Mouse (Mus musculus): ENCODE measurements around the gene Atg16l2. TPM values are rescaled to one million over a fixed set of nuclear protein-coding genes. Genes with fewer than 3 reads are reported as not detected.
A peak's percentile ranks its signal among the peaks of the same experiment; 100 is the strongest.

Atg16l2 gene
- total and polyA plus RNA-seq, 3 experiments: 7.9 to 8.8 TPM; not detected in 1

GRCm38 (mm10) chr7:101347767-101348270 lies 45.8 kb upstream of the Atg16l2 start, which contains the start of gene Arap1 (continued):
- peak; percentile 97 for TF ChIP-seq USF1 (IDR thresholded peaks at IDR 0.05; ENCODE audit: low read depth, low read length)
- no peak for TF ChIP-seq MEF2A (IDR thresholded peaks at IDR 0.05; ENCODE audit: extremely low read depth, insufficient replicate concordance, low read depth, low read length, poor library complexity, severe bottlenecking)
- peak in 1 of 2 experiments; percentile 82; a peak in 3 of 4 replicates for TF ChIP-seq USF2 (IDR thresholded peaks at IDR 0.05; ENCODE audit: borderline replicate concordance in 1 of 2, insufficient read depth in 1 of 2, low read depth in 1 of 2, low read length in 2 of 2)
- TF ChIP-seq MYB (IDR thresholded peaks at IDR 0.05; ENCODE audit: low read depth, low read length): no peak
- TF ChIP-seq ZKSCAN1 (IDR thresholded peaks at IDR 0.05; ENCODE audit: low read depth, low read length): no peak
- no peak for TF ChIP-seq JUND (IDR thresholded peaks at IDR 0.05; ENCODE audit: low read depth, low read length)
- no peak for TF ChIP-seq ZC3H11A (IDR thresholded peaks at IDR 0.05; ENCODE audit: low read depth, low read length)
- no peak for TF ChIP-seq CHD1 (IDR thresholded peaks at IDR 0.05; ENCODE audit: low read depth, low read length)
- TF ChIP-seq MAZ (IDR thresholded peaks at IDR 0.05; ENCODE audit: low read depth, low read length): peak; percentile 42; the same call in 1 of the 2 replicates
- TF ChIP-seq NRF1 (IDR thresholded peaks at IDR 0.05; ENCODE audit: insufficient read depth, low read depth, low read length, poor library complexity, severe bottlenecking): no peak
- peak; percentile 94 for TF ChIP-seq MXI1 (IDR thresholded peaks at IDR 0.05; ENCODE audit: low read depth, low read length)
- TF ChIP-seq CTCF (IDR thresholded peaks at IDR 0.05 in 2 of 3, conservative IDR thresholded peaks at IDR 0.05 in 1 of 3; ENCODE audit: control insufficient read depth in 1 of 3, insufficient read depth in 1 of 3, low read depth in 2 of 3, low read length in 3 of 3, poor library complexity in 1 of 3, severe bottlenecking in 1 of 3): no peak
- no peak for TF ChIP-seq UBTF (IDR thresholded peaks at IDR 0.05; ENCODE audit: borderline replicate concordance, insufficient read depth, low read depth, low read length)
- no peak for TF ChIP-seq CHD2 (IDR thresholded peaks at IDR 0.05; ENCODE audit: low read length)
- TF ChIP-seq BHLHE40 (IDR thresholded peaks at IDR 0.05; ENCODE audit: borderline replicate concordance, low read depth, low read length): no peak
- TF ChIP-seq HCFC1 (IDR thresholded peaks at IDR 0.05; ENCODE audit: low read depth, low read length): peak; percentile 31; the same call in 1 of the 2 replicates
- TF ChIP-seq NELFE (IDR thresholded peaks at IDR 0.05; ENCODE audit: low read depth, low read length): peak; percentile 62; the same call in 1 of the 2 replicates
- peak; percentile 80 for TF ChIP-seq SIN3A (IDR thresholded peaks at IDR 0.05; ENCODE audit: low read length)

DNA sequence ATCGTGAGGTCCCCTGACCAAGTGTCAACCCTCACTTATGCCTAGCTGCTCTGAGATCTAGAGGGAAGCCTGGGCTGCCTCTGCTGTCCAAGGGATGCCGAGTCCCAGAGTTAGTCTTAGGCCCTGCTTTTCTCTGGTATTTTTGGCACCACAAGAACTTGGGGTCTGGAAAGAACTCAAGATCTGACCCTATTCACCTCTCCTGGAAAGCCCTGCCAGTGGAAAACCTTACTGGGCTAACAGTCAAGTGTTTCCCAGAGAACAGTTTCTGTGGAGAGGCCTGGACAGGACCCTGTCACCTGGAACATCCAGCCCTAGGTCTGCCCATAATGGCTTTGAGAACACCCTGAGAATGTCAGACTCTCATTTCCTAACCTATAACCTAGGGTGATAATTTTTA lies 44.9 kb upstream of the Atg16l2 start:
- Histone ChIP-seq H3K36me3 (ENCODE audit: control insufficient read depth in 1 of 2, insufficient read depth in 2 of 2, low read length in 2 of 2) (no peaks in the 10 kb centered on the region; a peak in 1 of 4 replicates), H3K4me1 (ENCODE audit: control insufficient read depth in 1 of 2, insufficient read depth in 2 of 2, low read length in 2 of 2) (peaks cover 2 to 9% of the 10 kb centered on the region in 2 experiments; a peak in 2 of 4 replicates), H3K79me2 (ENCODE audit: control insufficient read depth, insufficient read depth, low read length, poor library complexity) (peaks cover 8% of the 10 kb centered on the region), H3K4me3 (ENCODE audit: control insufficient read depth in 1 of 2, insufficient read depth in 1 of 2, low read depth in 2 of 2, low read length in 2 of 2) (no peak overlapping the region), H3K27ac (ENCODE audit: control insufficient read depth, low read depth, low read length) (no peak overlapping the region), H3K27me3 (ENCODE audit: control insufficient read depth in 1 of 2, insufficient read depth in 2 of 2, low read length in 2 of 2) (no peaks in the 10 kb centered on the region), H3K9ac (ENCODE audit: control insufficient read depth, low read depth, low read length, poor library complexity, severe bottlenecking) (no peak overlapping the region), H3K9me3 (replicated peaks; ENCODE audit: insufficient read depth, low read length) (no peaks in the 10 kb centered on the region)
- no peak for DNase-seq (ENCODE audit: low read depth, low spot score)
- no peak for TF ChIP-seq EP300 (IDR thresholded peaks at IDR 0.05; ENCODE audit: low read depth in 1 of 2, low read length in 2 of 2)
- TF ChIP-seq CTCF (IDR thresholded peaks at IDR 0.05 in 2 of 3, conservative IDR thresholded peaks at IDR 0.05 in 1 of 3; ENCODE audit: control insufficient read depth in 1 of 3, insufficient read depth in 1 of 3, low read depth in 2 of 3, low read length in 3 of 3, poor library complexity in 1 of 3, severe bottlenecking in 1 of 3): no peak
- no peak for TF ChIP-seq MAFK (IDR thresholded peaks at IDR 0.05; ENCODE audit: borderline replicate concordance, low read depth, low read length)
- no peak for TF ChIP-seq MYB (IDR thresholded peaks at IDR 0.05; ENCODE audit: low read depth, low read length)
- no peak for TF ChIP-seq MAX (IDR thresholded peaks at IDR 0.05; ENCODE audit: low read length)
- TF ChIP-seq E2F4 (IDR thresholded peaks at IDR 0.05; ENCODE audit: borderline replicate concordance, low read depth, low read length): no peak
- no peak for TF ChIP-seq JUND (IDR thresholded peaks at IDR 0.05; ENCODE audit: low read depth, low read length)
- TF ChIP-seq SMC3 (IDR thresholded peaks at IDR 0.05; ENCODE audit: low read depth, low read length): no peak
- no peak for TF ChIP-seq BHLHE40 (IDR thresholded peaks at IDR 0.05; ENCODE audit: borderline replicate concordance, low read depth, low read length)
